Mouse (Mus musculus) forebrain, embryonic 14.5 days (tissue): ENCODE results near the gene 8030411F24Rik. TPM values are rescaled to one million over a fixed set of nuclear protein-coding genes. Genes with fewer than 3 reads are reported as not detected.
"Not testable (repeated sequence)": the region's sequence is repeated elsewhere in the genome, so short reads cannot be mapped to it uniquely, and the experiment has no call there.

Source experiments
- ATAC-seq: fragments of 200-750 bp; cut with Nextera tagmentation; 2 replicates; pipeline ENCODE4 v1.8.0; 2017; ENCODE audit warnings: mild to moderate bottlenecking, moderate library complexity
- DNase-seq: peaks from one replicate; pipeline ENCODE4 v3.0.0-alpha.2; 2015; ENCODE audit warnings: low spot score
- H3K27ac ChIP-seq: fragments of 300-500 bp; sonication (generic); 2 replicates; pipeline ENCODE4 v1.5.1; 2014; ENCODE audit warnings: low read depth, mild to moderate bottlenecking, control low read depth, low read length, moderate library complexity
- H3K27me3 ChIP-seq: fragments of 300-500 bp; sonication (generic); replicated peaks from 2 replicates; pipeline ENCODE4 v1.6.1; 2014; ENCODE audit warnings: low read length, control low read depth, mixed read lengths; ENCODE audit not compliant: control insufficient read depth, insufficient read depth
- H3K36me3 ChIP-seq: fragments of 300-500 bp; sonication (generic); 2 replicates; pipeline ENCODE4 v1.6.1; 2014; ENCODE audit warnings: low read length, control low read depth; ENCODE audit not compliant: control insufficient read depth, insufficient read depth
- H3K4me1 ChIP-seq: fragments of 300-500 bp; sonication (generic); 2 replicates; pipeline ENCODE4 v1.6.1; 2014; ENCODE audit warnings: antibody characterized with exemption, low read length, control low read depth; ENCODE audit not compliant: control insufficient read depth, insufficient read depth
- H3K4me2 ChIP-seq: fragments of 300-500 bp; sonication (generic); 2 replicates; pipeline ENCODE4 v1.6.1; 2014; ENCODE audit warnings: mild to moderate bottlenecking, control low read depth, low read length
- H3K4me3 ChIP-seq: fragments of 300-500 bp; sonication (generic); 2 replicates; pipeline ENCODE4 v1.5.1; 2014; ENCODE audit warnings: low read depth, low read length, control low read depth
- H3K9ac ChIP-seq: fragments of 300-500 bp; sonication (generic); 2 replicates; pipeline ENCODE4 v1.6.1; 2014; ENCODE audit warnings: mild to moderate bottlenecking, low read length, control low read depth, moderate library complexity
- H3K9me3 ChIP-seq: fragments of 300-500 bp; sonication (generic); replicated peaks from 2 replicates; pipeline ENCODE4 v1.6.1; 2016; ENCODE audit warnings: low read length, control low read depth, mixed read lengths; ENCODE audit not compliant: control insufficient read depth
- WGBS: fragments of 180-500 bp; shearing (Covaris S2); extraction: QIAGEN DNeasy Blood & Tissue Kit; methylation state at CpG from one replicate; pipeline ENCODE4 v1.1.7; 2014; 5-methylcytosine and 5-hydroxymethylcytosine counted together
- polyA plus RNA-seq: library from polyadenylated mRNA; unstranded; fragments of >200 nt; fragmentation: Nextera tagmentation; extraction: Ambion mirVana; gene quantifications from 2 replicates; pipeline ENCODE4 v1.2.1, GENCODE M21; 2014

Gene 8030411F24Rik
- polyA plus RNA-seq, 1 experiment from 2014 or later = not detected

GRCm38 (mm10) chr2:148771397-148771796 lies 10.4 kb upstream of the 8030411F24Rik start, which contains the start of gene Cst11:
Cst11 (minus strand) TSS chr2:148771497.
- not testable (repeated sequence) for DNase-seq, H3K9me3 ChIP-seq, H3K36me3 ChIP-seq, H3K27me3 ChIP-seq, ATAC-seq, H3K9ac ChIP-seq, H3K4me1 ChIP-seq, H3K4me2 ChIP-seq, H3K27ac ChIP-seq, H3K4me3 ChIP-seq
- 84% methylated on average over 4 of the region's 4 CpGs for WGBS

- Histone ChIP-seq H3K4me3 (no peak within 1 kb of the TSS), H3K9me3 (no peaks in the 10 kb centered on the region)
- 92% methylated on average over 6 of the region's 6 CpGs for WGBS
These were observed 7.3 kb downstream of the 8030411F24Rik start, which contains the start of gene Cst12 for GRCm38 (mm10) chr2:148789142-148789541. Cst12 (plus strand) TSS chr2:148789361.

GRCm38 (mm10) chr2:148798485-148798884 lies 16.7 kb downstream of the 8030411F24Rik start, which contains the start of gene Cst8:
Cst8 (plus strand) TSS chr2:148798785.
- 79% methylated on average over 1 of the region's 1 CpGs for WGBS
- Histone ChIP-seq H3K27ac (no peak within 1 kb of the TSS), H3K9me3 (no peaks in the 10 kb centered on the region), H3K4me2 (no peak within 1 kb of the TSS), H3K9ac (no peak within 1 kb of the TSS), H3K27me3 (no peaks in the 10 kb centered on the region), H3K4me3 (no peak within 1 kb of the TSS), H3K4me1 (no peaks in the 10 kb centered on the region), H3K36me3 (no peaks in the 10 kb centered on the region)
- DNase-seq = no peak
- no peak for ATAC-seq

More at GRCm38 (mm10) chr2:148789142-148789541, 7.3 kb downstream of the 8030411F24Rik start, which contains the start of gene Cst12:
- Histone ChIP-seq H3K27ac (no peak within 1 kb of the TSS), H3K4me2 (no peak within 1 kb of the TSS), H3K9ac (no peak within 1 kb of the TSS), H3K4me1 (no peaks in the 10 kb centered on the region), H3K27me3 (no peaks in the 10 kb centered on the region), H3K36me3 (no peaks in the 10 kb centered on the region)
- DNase-seq (no peak), ATAC-seq (no peak)

DNA sequence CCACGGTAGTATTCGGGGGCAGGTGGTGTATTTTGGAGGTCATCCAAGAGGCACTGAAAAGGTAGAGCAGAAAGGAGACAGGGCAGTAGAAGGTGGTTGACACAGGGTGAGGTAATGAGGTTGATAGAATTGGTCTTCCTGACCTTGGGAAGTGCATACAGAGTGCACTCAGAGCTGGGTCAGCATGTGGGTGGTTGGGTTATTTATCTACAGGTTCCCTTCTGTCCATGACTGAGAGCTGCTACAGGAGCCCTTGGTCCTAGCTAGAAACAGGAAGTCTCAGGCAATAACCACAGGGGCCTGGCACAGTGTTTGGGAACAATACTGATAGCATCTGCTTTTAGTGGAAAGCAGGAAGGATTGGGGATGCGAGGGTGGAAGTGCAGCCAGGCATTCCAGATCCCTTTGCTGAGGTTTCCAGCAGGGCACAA lies 19.7 kb downstream of the 8030411F24Rik start:
- H3K9me3 ChIP-seq = no peaks in the 10 kb centered on the region
- no peak overlapping the region for H3K4me2 ChIP-seq
- H3K36me3 ChIP-seq = no peaks in the 10 kb centered on the region
- H3K9ac ChIP-seq = no peak overlapping the region
- 66% methylated on average over 3 of the region's 3 CpGs for WGBS
- no peak overlapping the region for H3K4me3 ChIP-seq
- ATAC-seq (no peak), DNase-seq (no peak)
- H3K27ac ChIP-seq = no peak overlapping the region
- no peaks in the 10 kb centered on the region for H3K27me3 ChIP-seq
- no peaks in the 10 kb centered on the region for H3K4me1 ChIP-seq

GRCm38 (mm10) chr2:148806696-148807095 lies 24.9 kb downstream of the 8030411F24Rik start:
- Histone ChIP-seq H3K4me3 (no peak overlapping the region), H3K4me2 (no peak overlapping the region), H3K4me1 (no peaks in the 10 kb centered on the region), H3K9me3 (no peaks in the 10 kb centered on the region), H3K36me3 (no peaks in the 10 kb centered on the region), H3K9ac (no peak overlapping the region), H3K27ac (no peak overlapping the region), H3K27me3 (no peaks in the 10 kb centered on the region)
- WGBS = 84% methylated on average over 6 of the region's 6 CpGs
- ATAC-seq (no peak), DNase-seq (no peak)

DNA sequence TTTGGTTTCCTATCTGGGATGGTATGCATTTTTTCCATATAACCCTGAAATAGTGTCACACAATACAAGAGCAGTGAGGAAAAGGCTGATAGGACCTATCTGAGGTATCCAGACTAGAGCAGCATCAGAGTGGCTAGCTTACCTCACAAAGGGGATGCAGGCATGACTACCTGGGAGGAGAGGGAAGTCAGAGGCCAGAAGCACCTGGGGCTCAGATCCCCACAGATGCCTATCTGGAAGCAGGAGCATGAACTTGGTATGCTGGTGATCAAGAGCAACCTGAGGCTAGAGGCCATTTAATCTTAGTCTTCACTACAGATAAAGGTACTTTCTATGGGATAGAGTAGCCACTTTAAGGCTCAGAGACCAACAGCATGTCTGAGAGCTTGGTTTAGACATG lies 38.1 kb downstream of the 8030411F24Rik start, which contains the start of gene Cst13:
Cst13 (plus strand) TSS at position 173 of the 400 bp plus-strand sequence.
- Histone ChIP-seq H3K36me3 (no peaks in the 10 kb centered on the region), H3K27ac (no peak within 1 kb of the TSS)

GRCm38 (mm10) chr2:148825986-148826385 lies 44.2 kb downstream of the 8030411F24Rik start:
- Histone ChIP-seq H3K9me3 (no peaks in the 10 kb centered on the region), H3K4me1 (no peaks in the 10 kb centered on the region), H3K36me3 (no peaks in the 10 kb centered on the region), H3K4me3 (no peak overlapping the region), H3K27me3 (no peaks in the 10 kb centered on the region), H3K9ac (no peak overlapping the region), H3K27ac (no peak overlapping the region), H3K4me2 (no peak overlapping the region)
- 79% methylated on average over 1 of the region's 1 CpGs for WGBS
- DNase-seq (no peak), ATAC-seq (no peak)

More for the DNA sequence above, 38.1 kb downstream of the 8030411F24Rik start, which contains the start of gene Cst13:
- no peak within 1 kb of the TSS for H3K9ac ChIP-seq
- no peaks in the 10 kb centered on the region for H3K9me3 ChIP-seq
- no peaks in the 10 kb centered on the region for H3K4me1 ChIP-seq
- ATAC-seq (no peak), DNase-seq (no peak)
- no peak within 1 kb of the TSS for H3K4me3 ChIP-seq
- H3K4me2 ChIP-seq = no peak within 1 kb of the TSS
- no peaks in the 10 kb centered on the region for H3K27me3 ChIP-seq

DNA sequence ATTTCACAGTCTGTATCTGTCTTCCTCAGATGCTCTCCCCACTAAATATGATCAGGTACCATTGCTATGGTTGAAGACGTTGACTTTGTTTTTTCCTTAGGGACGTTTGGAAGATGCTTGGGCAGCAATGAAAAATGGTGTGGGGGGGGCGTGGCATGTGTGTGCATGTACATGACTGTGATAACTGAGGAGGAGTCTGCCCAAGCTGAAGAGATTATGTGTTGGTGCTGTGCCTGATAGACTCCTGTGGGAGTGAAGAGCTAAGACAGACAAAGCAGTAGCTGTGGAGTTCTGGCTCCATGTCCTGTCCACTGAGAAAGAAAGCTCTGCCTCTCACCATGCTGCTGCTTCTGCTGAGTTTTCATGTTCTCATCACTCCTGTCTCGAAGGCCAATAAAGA lies 53.1 kb downstream of the 8030411F24Rik start, which contains the start of gene Cst9:
Cst9 (plus strand) TSS at position 236 of the 400 bp plus-strand sequence.
- WGBS = 69% methylated on average over 4 of the region's 4 CpGs
- Histone ChIP-seq H3K4me2 (no peak within 1 kb of the TSS), H3K9ac (no peak within 1 kb of the TSS), H3K9me3 (no peaks in the 10 kb centered on the region), H3K4me1 (no peaks in the 10 kb centered on the region), H3K36me3 (no peaks in the 10 kb centered on the region), H3K27me3 (no peaks in the 10 kb centered on the region), H3K27ac (no peak within 1 kb of the TSS), H3K4me3 (no peak within 1 kb of the TSS)
- no peak for DNase-seq
- no peak for ATAC-seq
